Mouse (Mus musculus): ENCODE measurements around the gene Ccdc169.

DNA sequence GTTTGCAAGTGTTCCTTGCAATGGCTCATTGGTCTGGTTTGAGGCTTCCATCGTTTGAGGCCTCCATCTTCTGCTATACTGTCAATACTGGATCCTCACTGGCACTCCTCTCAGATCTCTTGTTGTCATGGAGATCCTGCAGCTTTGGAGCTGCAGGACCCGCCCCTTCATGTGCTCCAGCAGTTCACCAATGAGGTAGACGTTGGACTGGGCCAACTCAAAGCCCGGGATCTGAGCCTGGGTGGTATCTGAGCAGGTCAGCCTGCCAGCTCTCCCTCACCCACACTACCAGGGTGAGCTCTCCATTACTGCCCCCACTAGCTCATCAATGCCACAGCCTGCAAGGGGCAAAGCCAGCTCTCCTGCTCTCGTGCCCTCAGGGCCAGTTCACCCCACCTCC is 20.3 kb downstream of the Ccdc169 start:
- TF ChIP-seq CTCF (IDR thresholded peaks at IDR 0.05): no peak
- no peak for TF ChIP-seq EP300 (IDR thresholded peaks at IDR 0.05)

Data from lung, postnatal 0 days (tissue).